Mouse (Mus musculus): ENCODE data around the gene Ptprm.

GRCm38 (mm10) chr17:67054202-67054601 lies 300.1 kb downstream of the Ptprm start:
- TF ChIP-seq POLR2A (IDR thresholded peaks at IDR 0.05; ENCODE audit: borderline replicate concordance, insufficient read depth, low read length) (no peak), CTCF (IDR thresholded peaks at IDR 0.05; ENCODE audit: borderline replicate concordance, insufficient read depth, low read depth, low read length) (no peak)

All from cerebellum, adult 2 months (tissue).